Mouse (Mus musculus) embryonic fibroblast, embryonic 13.5 days (primary cell): ENCODE measurements at regions not wholly inside any gene's neighbourhood (a gene's known extent, or its start where the extent isn't known, plus 50 kb on each side); places are given as distances from the start of the nearest gene placed in this dataset.

ENCODE experiments used
- CTCF ChIP-seq: IDR thresholded peaks from 2 replicates; pipeline ENCODE4 v1.5.1; 2011; ENCODE audit warnings: mild to moderate bottlenecking, control low read depth, low read length, moderate library complexity, borderline replicate concordance; ENCODE audit not compliant: insufficient read depth
- POLR2A ChIP-seq: IDR thresholded peaks from 2 replicates; pipeline ENCODE4 v1.6.1; 2011; ENCODE audit warnings: low read depth, mild to moderate bottlenecking, control low read depth, low read length, moderate library complexity

DNA sequence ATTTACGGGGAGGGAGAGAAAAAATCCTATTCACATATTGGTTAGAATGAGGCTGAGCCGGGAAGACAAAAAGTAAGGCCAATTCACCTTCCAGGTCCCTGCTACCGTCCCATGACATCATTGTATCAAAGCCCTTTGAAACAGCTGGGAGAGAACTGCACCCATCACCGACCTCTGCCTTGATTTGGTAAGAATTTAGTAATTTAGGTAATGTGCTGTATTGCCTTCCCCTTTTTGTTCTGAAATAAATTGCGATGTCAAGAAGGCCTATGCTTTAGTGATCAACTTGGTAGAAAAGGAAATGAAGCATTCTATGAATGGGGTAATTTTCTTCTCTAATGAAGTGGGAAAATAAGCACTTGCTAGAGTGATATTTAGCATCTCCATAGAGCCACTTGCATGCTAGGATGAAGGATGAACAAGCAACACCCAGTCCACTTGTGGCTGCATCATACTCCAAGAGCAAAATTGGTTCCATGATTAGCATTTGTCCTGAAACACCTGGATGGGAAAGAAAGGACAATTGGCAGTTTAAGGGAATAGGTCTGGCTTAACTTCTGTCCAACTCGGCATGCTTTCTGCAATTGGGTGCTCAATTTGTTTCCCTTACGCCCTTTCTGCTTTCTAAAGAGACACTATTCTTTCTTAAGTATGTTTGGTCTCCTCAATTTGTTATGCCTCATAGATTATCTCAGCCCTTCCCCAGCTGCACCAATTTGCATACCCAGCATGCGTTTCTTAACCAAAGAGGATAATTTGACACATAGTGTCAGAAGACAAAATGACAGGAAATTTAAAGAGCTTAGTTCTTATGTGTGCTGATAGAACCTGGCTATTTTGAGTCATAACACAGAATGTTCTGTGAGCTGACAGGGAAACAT lies 114.2 kb upstream of the Kitl start:
- TF ChIP-seq CTCF (no peak), POLR2A (no peak)
